Mouse (Mus musculus): ENCODE results near the gene Mta3. TPM values are rescaled to one million over a fixed set of nuclear protein-coding genes. Genes with fewer than 3 reads are reported as not detected.

Gene Mta3
- 10 to 100 TPM; 83.8 to 89.0 TPM for total RNA-seq (2021)

DNA sequence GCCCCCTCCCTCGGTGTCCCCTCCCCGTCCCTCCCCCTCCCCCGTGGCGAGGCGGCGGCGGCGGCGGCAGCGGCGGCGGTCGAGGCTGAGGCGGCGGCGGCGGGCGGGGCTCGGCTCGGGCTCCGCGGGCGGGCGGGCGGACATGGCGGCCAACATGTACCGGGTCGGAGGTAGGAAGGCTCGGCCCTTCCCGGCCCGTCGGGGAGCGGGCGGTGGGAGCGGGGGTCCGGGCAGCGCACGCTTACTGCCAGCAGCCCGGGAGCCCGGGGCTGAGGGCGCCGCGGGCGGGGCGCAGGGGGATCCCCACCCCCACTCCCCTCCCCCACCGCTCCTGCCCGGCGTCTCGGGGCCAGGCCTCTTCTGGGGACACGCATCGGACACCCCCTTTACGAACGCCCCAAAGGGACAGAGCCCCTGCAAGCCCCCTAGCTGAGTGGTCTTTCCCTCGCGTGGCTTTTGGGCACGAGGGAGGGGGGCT lies at the start of gene Mta3:
Gene Mta3 (plus strand): TSS at position 48 of the 478 bp plus-strand sequence.
- peak; percentile 53 for DNase-seq (ENCODE audit: extremely low spot score in 1 of 2, low spot score in 1 of 2)

DNA sequence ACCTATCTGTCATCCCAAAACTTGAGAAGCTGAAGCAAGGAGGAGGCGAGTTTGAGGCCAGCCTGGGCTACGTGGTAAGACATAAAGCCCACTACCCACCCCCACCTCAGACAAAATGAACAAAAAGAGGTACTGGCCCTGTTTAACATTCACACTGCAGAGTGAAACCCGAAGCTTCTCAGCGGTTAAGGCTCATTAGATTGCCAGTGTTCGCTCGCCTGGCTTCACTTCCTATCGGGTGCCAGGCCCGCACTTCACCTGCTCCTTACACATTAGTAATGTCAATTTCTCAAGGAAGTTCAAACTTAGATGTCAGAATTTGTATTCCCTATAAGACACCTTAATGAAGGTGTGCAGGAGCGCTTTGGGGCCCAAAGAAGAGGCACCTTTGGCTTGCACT lies 48.6 kb upstream of the Mta3 start:
- no peak for DNase-seq (ENCODE audit: extremely low spot score in 1 of 2, low spot score in 1 of 2)

- DNase-seq (ENCODE audit: extremely low spot score in 1 of 2, low spot score in 1 of 2): no peak
Observed at GRCm38 (mm10) chr17:83658943-83659342, 47.0 kb upstream of the Mta3 start.

DNA sequence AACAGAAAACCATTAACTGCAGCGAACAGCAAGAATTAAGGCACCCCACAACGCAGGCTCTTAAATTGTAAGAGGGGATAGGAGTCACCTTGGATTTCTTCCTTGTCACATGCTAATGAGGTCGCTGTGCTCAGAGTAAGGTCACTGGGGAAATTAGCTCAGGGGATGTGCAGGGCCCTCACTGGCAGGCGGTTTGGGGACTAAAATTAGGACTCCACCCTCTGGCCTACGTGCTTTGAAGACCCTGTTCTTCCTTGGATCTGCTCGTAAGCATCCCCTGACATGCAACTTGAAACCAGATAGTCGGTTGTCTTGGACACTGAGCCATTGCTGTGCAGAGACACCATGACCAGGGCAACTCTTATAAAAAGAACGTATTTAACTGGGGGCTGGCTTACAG lies 41.2 kb upstream of the Mta3 start:
- no peak for DNase-seq (ENCODE audit: extremely low spot score in 1 of 2, low spot score in 1 of 2)

- no peak for DNase-seq (ENCODE audit: extremely low spot score in 1 of 2, low spot score in 1 of 2)
Observed at GRCm38 (mm10) chr17:83666597-83667287, 39.2 kb upstream of the Mta3 start.

DNA sequence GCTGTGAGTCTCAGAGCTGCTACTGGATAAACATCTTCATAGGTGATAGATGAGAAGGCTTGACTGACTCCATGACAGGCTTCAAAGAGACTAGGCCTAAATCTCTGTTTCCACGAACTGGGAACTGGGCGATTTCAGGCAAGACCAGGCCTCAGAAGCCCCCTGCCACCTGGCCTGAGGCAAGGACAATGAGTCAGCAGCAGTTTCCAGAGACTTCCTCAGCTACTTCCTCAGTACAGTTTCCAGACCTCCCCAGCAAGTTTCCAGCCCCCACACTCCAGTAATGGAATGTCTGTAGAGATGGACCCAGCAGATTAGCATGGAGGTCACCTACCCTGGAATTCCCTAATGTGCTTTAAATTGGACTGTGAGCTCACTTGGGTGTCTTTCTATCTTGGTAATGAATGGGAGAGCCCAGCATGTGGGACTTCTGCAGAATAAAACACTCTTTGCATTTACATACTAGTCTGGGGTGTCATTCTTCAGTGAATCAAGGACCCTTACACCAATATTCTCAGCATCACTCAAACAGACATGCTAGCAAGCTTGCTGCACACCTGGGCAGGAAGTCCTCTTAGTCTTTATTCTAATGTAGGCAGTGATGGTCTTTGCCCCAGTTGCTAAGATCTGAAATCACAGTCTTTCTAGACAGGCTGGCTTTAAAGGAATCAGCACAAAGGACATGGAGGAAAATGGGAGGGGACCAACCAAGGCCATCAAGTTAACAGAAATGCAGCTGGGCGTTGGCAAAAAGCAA lies 37.9 kb upstream of the Mta3 start:
- no peak for DNase-seq (ENCODE audit: extremely low spot score in 1 of 2, low spot score in 1 of 2)

DNA sequence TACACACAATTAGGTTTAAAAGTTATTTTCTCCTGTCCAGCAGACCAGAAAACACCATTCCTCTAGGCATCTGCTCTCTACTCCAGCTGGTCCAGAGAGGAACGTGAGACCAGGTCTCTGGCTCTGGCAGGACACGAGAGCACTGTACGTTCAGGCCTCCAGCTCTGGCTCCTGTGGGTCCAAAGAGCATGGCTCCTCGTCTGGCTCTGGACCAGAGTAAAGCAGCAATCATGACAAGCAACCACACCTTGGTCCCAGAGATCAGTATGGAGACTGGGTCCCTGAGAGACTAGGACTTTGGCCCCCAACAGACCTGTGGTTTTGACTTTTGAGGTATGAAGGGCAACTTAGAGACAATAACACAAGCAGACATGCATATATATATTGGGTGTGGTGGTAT lies 33.3 kb upstream of the Mta3 start:
- no peak for DNase-seq (ENCODE audit: extremely low spot score in 1 of 2, low spot score in 1 of 2)

- DNase-seq (ENCODE audit: extremely low spot score in 1 of 2, low spot score in 1 of 2): no peak
Observed at GRCm38 (mm10) chr17:83677370-83677769, 28.6 kb upstream of the Mta3 start.

- DNase-seq (ENCODE audit: extremely low spot score in 1 of 2, low spot score in 1 of 2): no peak
Observed at GRCm38 (mm10) chr17:83681977-83682376, 24.0 kb upstream of the Mta3 start.

GRCm38 (mm10) chr17:83684475-83684874 lies 21.5 kb upstream of the Mta3 start:
- DNase-seq (ENCODE audit: extremely low spot score in 1 of 2, low spot score in 1 of 2): no peak

- DNase-seq (ENCODE audit: extremely low spot score in 1 of 2, low spot score in 1 of 2): no peak
Observed at GRCm38 (mm10) chr17:83690418-83690817, 15.5 kb upstream of the Mta3 start.

DNA sequence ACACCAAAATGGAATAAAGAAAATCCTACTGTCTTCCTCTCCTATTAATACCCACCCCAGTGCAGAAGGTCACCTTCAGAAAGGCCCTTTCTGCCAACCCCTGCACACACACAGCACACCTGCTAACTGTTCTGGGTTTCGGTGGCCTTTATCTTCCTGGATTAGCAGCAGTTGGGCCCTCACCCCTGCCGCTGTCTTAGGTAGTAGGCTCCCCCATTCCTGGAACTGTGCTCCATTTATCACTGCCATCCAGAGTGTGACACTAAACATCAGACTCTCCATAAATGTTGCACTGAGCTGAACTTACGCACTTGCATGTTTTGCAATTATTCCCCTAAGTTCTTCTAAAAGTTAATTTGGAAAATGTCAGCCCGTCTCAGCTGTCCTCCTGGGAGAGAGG lies 14.6 kb upstream of the Mta3 start:
- DNase-seq (ENCODE audit: extremely low spot score in 1 of 2, low spot score in 1 of 2): no peak

DNA sequence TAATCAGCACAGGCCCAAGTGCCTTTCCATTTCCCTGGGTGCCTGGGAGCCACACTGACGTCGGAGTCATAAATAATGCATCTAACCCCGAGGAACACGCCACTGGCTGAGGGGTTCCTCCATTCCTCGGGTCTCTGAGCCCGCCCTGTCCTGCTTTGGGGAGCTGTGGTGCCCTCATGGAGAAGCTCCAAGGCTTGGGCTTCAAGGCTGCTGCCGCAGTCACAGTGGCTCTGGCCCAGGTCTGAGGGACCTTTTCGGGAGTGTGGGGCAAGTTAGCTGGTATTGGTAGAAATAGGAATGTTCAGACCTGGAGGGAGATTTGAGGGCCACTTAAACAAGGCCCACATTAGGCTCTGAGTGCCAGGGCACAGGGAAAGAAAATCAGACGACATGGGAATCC lies 12.0 kb upstream of the Mta3 start:
- no peak for DNase-seq (ENCODE audit: extremely low spot score in 1 of 2, low spot score in 1 of 2)

DNA sequence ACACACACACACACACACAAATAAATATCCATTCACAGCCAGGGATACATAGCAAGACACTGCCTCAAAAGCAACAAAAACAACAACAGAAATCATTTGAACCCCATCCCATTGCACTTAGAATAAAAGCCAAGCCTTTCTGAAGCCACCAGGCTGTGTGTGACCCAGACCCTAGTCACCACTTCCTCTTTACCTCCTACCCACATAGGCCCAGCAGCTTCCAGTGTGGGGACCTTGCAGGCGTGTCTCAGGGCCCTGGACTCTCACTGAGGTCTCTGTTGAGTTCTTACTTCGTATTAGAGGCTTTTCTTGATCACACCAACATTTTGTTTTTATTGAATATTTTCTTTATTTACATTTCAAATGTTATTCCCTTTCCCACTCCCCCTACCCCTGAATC lies 10.2 kb upstream of the Mta3 start:
- DNase-seq (ENCODE audit: extremely low spot score in 1 of 2, low spot score in 1 of 2): no peak

DNA sequence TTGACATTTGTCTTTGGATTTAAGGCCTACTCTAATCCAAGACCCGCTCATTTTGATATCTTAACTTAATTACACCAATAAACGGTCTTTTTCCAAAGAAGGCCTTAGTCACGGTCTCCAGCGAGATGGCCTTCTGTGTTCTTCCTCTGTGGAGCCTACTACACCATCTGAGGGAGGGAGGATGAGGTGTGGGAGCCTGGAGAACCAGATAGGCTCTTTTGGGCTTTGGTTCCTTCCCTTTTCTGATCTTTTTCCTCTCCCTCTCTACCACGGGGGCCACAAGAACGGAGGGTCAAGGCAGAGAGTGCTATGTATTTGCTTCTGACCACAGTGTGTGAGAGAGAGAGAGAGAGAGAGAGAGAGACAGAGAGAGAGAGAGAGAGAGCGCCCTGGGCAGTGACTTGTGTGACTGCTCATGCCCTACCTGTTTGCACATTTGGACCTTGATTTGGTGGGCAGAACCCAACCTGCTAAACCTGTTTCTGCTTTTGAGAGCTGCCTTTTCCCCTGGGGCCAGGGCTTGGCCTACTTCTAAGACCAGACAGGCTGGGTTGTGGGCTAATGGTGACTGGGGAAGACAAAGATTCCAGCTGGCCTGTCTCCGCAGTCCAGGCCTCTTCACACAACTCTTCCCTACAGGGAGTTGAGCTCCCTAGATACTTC lies 6.8 kb upstream of the Mta3 start:
- DNase-seq (ENCODE audit: extremely low spot score in 1 of 2, low spot score in 1 of 2): no peak

GRCm38 (mm10) chr17:83700125-83700524 lies 5.8 kb upstream of the Mta3 start:
- no peak for DNase-seq (ENCODE audit: extremely low spot score in 1 of 2, low spot score in 1 of 2)

DNA sequence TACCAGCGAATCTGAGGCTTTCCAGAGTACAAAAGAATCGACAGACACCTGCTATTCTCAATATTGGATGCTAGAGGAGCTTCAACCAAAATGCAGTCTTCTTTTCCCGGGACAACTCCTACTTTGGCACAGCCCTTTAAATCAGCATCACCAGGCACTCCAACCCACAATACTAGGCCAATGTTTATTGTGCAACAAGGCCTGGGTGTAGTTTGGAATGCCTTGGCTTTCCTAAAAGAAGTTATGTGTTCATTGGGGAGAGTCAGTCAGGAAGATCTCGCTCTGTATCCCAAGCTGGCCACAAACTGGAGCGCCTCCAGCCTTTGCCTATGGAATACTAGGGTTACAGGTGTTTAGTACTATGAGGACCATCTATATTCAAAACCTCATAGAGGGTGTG lies 1.5 kb upstream of the Mta3 start:
- DNase-seq (ENCODE audit: extremely low spot score in 1 of 2, low spot score in 1 of 2): no peak

DNA sequence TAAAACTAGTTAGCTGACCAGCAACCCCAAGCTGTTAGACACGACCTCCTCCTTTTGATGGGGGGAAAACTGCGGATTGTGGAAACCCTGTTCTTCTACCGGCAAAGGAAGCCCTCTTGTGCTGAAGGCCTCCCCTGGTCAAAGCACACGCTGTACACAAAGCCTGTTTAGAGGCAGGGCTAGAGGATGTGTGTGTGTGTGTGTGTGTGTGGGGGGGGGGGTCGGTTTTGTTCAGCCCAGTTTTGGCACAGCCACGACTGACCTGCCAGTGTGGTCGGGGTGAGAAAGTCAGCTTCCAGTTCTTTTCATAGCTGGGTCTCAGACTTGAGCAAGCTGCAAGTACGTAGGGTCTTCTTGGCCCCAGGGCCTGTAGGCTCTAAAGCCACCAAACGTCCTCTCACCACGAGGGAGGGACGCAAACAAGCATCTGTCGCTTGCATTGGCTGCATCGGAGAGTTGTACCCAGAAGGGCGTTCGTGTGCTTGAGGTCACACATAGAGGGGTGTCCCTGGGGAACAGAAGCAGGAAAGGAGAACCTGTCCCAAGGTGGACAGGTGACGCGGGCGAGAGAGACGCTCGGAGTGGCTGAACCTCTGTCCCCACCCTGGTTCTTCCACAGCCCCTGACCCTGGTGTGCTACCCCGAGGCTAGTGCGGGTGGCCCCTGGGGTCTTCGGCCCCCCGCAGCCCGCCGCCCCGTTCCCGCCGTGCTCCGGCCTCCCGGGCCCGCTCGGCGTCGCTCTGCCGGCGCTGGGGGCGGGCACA lies 429 bp upstream of the Mta3 start:
- DNase-seq (ENCODE audit: extremely low spot score in 1 of 2, low spot score in 1 of 2): peak; percentile 40 to 43

DNA sequence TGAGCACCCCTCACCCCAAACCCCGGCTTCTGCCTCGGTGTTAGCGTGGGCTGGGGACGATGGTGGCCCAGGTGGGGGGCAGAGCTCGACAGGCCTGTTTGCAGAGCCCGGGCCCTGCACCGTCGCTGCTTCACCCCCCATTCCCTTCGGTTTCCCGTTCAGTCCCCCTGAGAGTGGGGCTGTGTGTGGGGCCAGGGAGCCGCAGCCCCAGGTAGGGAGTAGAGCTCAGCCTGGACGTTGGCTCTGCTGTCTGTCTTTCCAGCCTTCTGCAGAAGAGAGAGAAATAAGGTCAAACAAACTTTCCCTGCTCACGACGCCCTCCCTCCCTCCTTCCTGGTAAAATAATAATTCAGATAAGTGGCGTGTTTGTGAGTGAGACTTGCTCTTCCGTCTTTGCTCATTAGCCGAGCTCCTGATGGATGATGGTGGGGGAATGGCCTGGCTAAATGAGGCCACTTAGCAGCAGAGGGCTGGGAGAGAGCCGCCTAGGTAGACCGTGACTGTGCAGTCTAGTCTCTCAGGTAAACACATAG lies 697 bp downstream of the Mta3 start:
- peak in 1 of 2 experiments; percentile 38 for DNase-seq (ENCODE audit: extremely low spot score in 1 of 2, low spot score in 1 of 2)

GRCm38 (mm10) chr17:83707372-83707771 lies 1.4 kb downstream of the Mta3 start:
- DNase-seq (ENCODE audit: extremely low spot score in 1 of 2, low spot score in 1 of 2): no peak

Data from layer of hippocampus, postnatal 25 days (tissue).